Mouse (Mus musculus): Measurements from ENCODE around the gene Atf7ip2.
"Not testable (repeated sequence)": the region's sequence is repeated elsewhere in the genome, so short reads cannot be mapped to it uniquely, and the experiment has no call there.

DNA sequence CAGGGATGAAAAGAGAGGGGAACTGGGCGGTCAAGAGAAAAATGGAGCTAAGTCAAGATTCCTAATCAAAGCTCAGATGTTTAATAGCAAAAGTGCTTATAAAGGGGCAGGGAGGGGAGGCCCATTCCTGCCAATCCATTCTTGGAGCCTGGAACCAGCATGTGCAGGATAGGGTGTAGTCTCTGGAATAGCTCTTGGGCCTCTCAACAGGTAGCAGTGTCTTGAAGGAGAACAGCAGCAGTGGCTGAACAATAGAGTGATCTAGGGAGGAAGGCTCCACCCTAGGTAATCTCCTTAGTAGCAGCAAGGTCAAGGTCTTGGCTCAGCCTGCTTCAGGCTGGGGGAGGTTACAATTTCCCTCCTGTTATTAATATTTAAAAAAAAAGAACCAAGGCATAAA is 23.9 kb downstream of the Atf7ip2 start:
- not testable (repeated sequence) for TF ChIP-seq CTCF (IDR thresholded peaks at IDR 0.05; ENCODE audit: control insufficient read depth, insufficient read depth, insufficient read length); MYOG (IDR thresholded peaks at IDR 0.05; ENCODE audit: control insufficient read depth, extremely low read depth, insufficient read length); USF1 (IDR thresholded peaks at IDR 0.05; ENCODE audit: low read depth); MYOD1 (IDR thresholded peaks at IDR 0.05; ENCODE audit: control insufficient read depth, insufficient read length, low read depth); CEBPB (IDR thresholded peaks at IDR 0.05; ENCODE audit: low read depth); MAX (IDR thresholded peaks at IDR 0.05); FOSL1 (IDR thresholded peaks at IDR 0.05; ENCODE audit: insufficient read depth, low read length, poor library complexity, severe bottlenecking)

Data from C2C12 (cell line).